Mouse (Mus musculus) G1E (cell line): ENCODE results near the gene Tff1. TPM values are rescaled to one million over a fixed set of nuclear protein-coding genes. Genes with fewer than 3 reads are reported as not detected.

Experiments
- ATAC-seq: 2 replicates; pipeline ENCODE4 v1.8.0; 2016; ENCODE audit warnings: mild to moderate bottlenecking; ENCODE audit not compliant: insufficient number of reproducible peaks, poor library complexity, low FRiP score, severe bottlenecking; ENCODE audit errors: extremely low read depth
- DNase-seq: peaks from one replicate; pipeline ENCODE4 v3.0.0; 2012; ENCODE audit warnings: low spot score
- H3K27me3 ChIP-seq: 2 replicates; pipeline ENCODE4 v1.6.1; 2012; ENCODE audit warnings: mild to moderate bottlenecking, low read length, inconsistent platforms; ENCODE audit not compliant: insufficient read depth
- H3K36me3 ChIP-seq: replicated peaks from 2 replicates; pipeline ENCODE3; 2012; ENCODE audit warnings: mild to moderate bottlenecking, inconsistent platforms
- H3K4me1 ChIP-seq: 2 replicates; pipeline ENCODE4 v1.6.1; 2012; ENCODE audit warnings: low read depth, low read length, inconsistent platforms, mixed read lengths; ENCODE audit not compliant: insufficient read depth
- H3K4me3 ChIP-seq: 2 replicates; pipeline ENCODE4 v1.5.1; 2012; ENCODE audit warnings: low read depth, mild to moderate bottlenecking, inconsistent platforms, low read length, moderate library complexity, mixed read lengths
- H3K9me3 ChIP-seq: replicated peaks from 2 replicates; pipeline ENCODE4 v1.6.1; 2012; ENCODE audit warnings: inconsistent platforms
- CTCF ChIP-seq: IDR thresholded peaks from 2 replicates; pipeline ENCODE4 v1.5.1; 2012; ENCODE audit warnings: low read depth, low read length, inconsistent platforms, mixed read lengths
- GATA1 ChIP-seq: IDR thresholded peaks from 2 replicates; pipeline ENCODE4 v1.6.1; 2012; ENCODE audit warnings: borderline replicate concordance, low read length, inconsistent platforms, mixed read lengths
- GATA2 ChIP-seq: IDR thresholded peaks from 2 replicates; pipeline ENCODE4 v1.6.1; 2012; ENCODE audit warnings: low read depth, low read length, inconsistent platforms, borderline replicate concordance
- POLR2AphosphoS5 ChIP-seq: IDR thresholded peaks from 2 replicates; pipeline ENCODE4 v1.6.1; 2012; ENCODE audit warnings: low read depth, low read length, inconsistent platforms; ENCODE audit not compliant: insufficient replicate concordance
- TAL1 ChIP-seq: conservative IDR thresholded peaks from 2 replicates; pipeline ENCODE4 v1.6.1; 2012; ENCODE audit warnings: low read depth, low read length, inconsistent platforms, mixed read lengths
- polyA plus RNA-seq: library from polyadenylated mRNA; stranded (reverse); fragments of >175 nt; gene quantifications from 2 replicates; pipeline ENCODE4 v1.2.3, GENCODE M21; 2012
- total RNA-seq, 2 experiments: library from RNA; stranded (forward) in 1 of 2; stranded (reverse) in 1 of 2; fragments of 200-1000 nt in 1 of 2; fragments of >200 nt in 1 of 2; fragmentation: Nextera tagmentation in 1 of 2; gene quantifications; 2 replicates each; pipeline ENCODE4 v1.2.3; 2014 to 2017

Gene Tff1
- total and polyA plus RNA-seq, 3 experiments: not detected

DNA sequence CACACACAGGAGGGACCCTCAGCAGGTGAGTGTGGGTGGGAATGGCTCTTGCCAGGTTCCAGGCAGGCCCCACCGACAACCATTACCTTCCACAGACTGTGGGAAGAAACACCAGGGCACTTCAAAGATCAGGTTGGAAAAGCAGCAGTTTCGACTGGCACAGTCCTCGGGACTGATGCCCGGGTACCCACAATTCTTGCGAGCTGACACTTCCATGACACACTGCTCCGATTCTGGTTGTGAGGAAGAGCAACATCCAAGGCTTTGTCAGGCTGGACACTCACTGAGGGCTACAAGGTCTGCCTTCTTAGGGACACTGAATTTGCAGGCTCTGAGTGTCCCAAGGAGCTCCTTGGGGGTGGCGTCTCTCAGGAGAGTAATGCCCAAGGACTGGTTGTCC is 23.0 kb downstream of the Tff1 start:
- DNase-seq (no peak), ATAC-seq (no peak)
- Histone ChIP-seq H3K4me3 (no peak overlapping the region), H3K4me1 (no peaks in the 10 kb centered on the region), H3K9me3 (peaks cover 81% of the 10 kb centered on the region), H3K27me3 (no peaks in the 10 kb centered on the region), H3K36me3 (no peaks in the 10 kb centered on the region)
- TF ChIP-seq TAL1 (no peak), CTCF (no peak), POLR2AphosphoS5 (no peak), GATA1 (no peak), GATA2 (no peak)

DNA sequence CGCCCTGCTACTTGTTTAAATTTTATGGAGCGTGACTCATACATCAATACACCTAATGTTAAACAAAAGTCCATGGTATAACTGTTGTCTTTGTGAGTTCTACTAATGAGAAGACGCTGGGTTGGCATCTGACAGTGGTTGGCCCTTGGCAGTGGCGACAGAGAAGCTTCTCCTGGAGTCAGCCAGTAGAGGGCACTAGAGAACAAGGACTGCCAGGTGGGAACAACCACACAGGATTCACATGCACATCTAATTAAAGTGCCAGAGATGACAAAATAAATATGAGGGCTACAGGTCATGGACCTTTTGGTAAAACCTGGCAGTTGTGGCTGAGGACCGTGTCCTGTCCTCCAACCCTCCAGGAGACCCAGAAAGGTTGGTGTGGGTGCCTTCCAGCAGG is 26.7 kb downstream of the Tff1 start:
- Histone ChIP-seq H3K4me1 (no peaks in the 10 kb centered on the region), H3K9me3 (peaks cover 71% of the 10 kb centered on the region), H3K4me3 (no peak overlapping the region), H3K27me3 (no peaks in the 10 kb centered on the region), H3K36me3 (no peaks in the 10 kb centered on the region)
- no peak for ATAC-seq
- no peak for DNase-seq
- TF ChIP-seq CTCF (no peak), POLR2AphosphoS5 (no peak), GATA2 (no peak), TAL1 (no peak), GATA1 (no peak)

DNA sequence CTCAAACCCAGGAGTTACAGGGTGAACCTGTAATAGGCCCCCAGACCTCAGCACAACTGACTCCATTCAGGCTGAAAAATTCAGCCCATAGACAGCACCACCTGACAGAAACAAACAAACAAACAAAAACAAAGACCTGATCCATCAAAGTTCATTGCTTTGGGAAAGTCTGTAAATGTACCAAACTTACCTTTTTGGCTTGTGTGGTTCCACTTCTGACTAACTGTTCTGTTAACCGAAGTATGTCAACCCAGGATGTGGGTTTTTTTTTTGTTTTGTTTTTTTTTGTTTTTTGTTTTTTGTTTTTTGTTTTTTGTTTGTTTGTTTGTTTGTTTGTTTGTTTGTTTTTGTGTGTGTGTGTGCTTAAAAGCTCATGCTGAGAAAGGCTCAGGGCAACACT is 28.3 kb downstream of the Tff1 start:
- no peak for ATAC-seq
- no peaks in the 10 kb centered on the region for H3K27me3 ChIP-seq
- no peak overlapping the region for H3K4me3 ChIP-seq
- TF ChIP-seq GATA1 (no peak), GATA2 (no peak), POLR2AphosphoS5 (no peak), TAL1 (no peak), CTCF (no peak)
- DNase-seq: no peak
- peaks cover 60% of the 10 kb centered on the region for H3K9me3 ChIP-seq
- no peaks in the 10 kb centered on the region for H3K36me3 ChIP-seq
- no peaks in the 10 kb centered on the region for H3K4me1 ChIP-seq

DNA sequence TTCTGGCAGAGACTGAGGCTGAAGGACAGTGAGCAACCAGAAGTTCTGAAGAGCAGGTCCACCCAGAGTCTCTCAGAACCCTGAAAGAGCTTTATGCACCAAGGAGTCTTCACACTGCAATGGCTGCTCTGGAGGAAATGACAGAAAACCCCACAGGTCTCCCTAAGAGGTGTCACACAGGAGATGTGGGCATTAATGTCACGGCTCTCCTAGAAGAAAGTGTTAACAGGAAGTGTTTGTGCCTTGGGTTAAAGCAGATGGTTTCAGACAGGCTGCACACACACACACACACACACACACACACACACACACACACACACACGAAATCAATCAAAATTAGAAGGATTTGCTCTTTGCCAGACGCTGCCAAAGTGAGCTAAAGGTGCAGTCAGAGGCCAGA is 28.8 kb downstream of the Tff1 start:
- H3K4me3 ChIP-seq: no peak overlapping the region
- H3K9me3 ChIP-seq: peaks cover 61% of the 10 kb centered on the region
- H3K36me3 ChIP-seq: no peaks in the 10 kb centered on the region
- no peak for ATAC-seq
- no peaks in the 10 kb centered on the region for H3K27me3 ChIP-seq
- no peaks in the 10 kb centered on the region for H3K4me1 ChIP-seq
- DNase-seq: no peak
- no peak for TF ChIP-seq GATA2
- no peak for TF ChIP-seq TAL1
- no peak for TF ChIP-seq GATA1
- no peak for TF ChIP-seq POLR2AphosphoS5
- TF ChIP-seq CTCF: no peak

DNA sequence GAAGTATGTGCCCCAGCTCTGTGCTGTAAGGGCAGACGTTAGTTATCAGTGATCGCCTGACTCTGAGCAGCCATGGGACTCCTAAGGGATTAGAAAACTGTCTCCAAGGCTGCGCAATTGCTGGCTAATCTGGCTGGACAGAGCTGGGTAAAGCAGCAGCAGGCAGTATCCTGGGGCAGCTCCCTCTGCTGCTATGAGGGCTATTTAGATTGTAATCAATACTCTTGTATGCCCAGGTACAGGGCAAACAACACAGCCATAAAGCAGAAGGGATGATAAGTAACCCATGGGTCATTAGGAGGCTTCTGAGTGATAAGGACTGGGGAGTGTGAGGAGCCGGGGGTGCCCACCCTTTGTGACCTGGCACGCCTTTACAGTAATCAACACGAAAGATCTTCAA is 30.2 kb downstream of the Tff1 start:
- no peak for DNase-seq
- Histone ChIP-seq H3K4me3 (no peak overlapping the region), H3K4me1 (no peaks in the 10 kb centered on the region), H3K9me3 (peaks cover 60% of the 10 kb centered on the region), H3K36me3 (no peaks in the 10 kb centered on the region), H3K27me3 (no peaks in the 10 kb centered on the region)
- no peak for TF ChIP-seq GATA1
- no peak for ATAC-seq

DNA sequence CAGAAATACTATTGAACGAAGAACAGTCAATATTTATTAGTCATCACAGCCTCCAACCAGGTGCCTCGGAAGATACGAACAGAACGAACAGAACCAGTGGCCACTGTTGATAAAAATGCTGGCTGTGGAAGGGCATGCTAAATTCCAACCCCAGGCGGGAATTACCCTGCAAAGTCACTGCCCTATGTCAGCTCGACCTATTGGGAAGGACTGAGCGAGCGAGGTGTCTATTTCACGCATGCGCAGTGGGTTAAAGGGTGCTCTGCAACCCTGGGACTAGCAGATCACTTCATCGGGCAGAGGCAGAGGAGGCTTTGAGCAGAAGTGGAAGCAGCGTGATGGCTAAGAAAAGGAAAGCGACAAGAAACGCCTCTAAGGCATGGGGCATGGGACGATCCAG is 31.3 kb downstream of the Tff1 start:
- peaks cover 58% of the 10 kb centered on the region for H3K9me3 ChIP-seq
- H3K4me3 ChIP-seq: no peak overlapping the region
- TF ChIP-seq CTCF (no peak), GATA1 (no peak), GATA2 (no peak), POLR2AphosphoS5 (no peak), TAL1 (no peak)
- ATAC-seq: no peak
- no peaks in the 10 kb centered on the region for H3K36me3 ChIP-seq
- no peak for DNase-seq
- no peaks in the 10 kb centered on the region for H3K4me1 ChIP-seq
- no peaks in the 10 kb centered on the region for H3K27me3 ChIP-seq

DNA sequence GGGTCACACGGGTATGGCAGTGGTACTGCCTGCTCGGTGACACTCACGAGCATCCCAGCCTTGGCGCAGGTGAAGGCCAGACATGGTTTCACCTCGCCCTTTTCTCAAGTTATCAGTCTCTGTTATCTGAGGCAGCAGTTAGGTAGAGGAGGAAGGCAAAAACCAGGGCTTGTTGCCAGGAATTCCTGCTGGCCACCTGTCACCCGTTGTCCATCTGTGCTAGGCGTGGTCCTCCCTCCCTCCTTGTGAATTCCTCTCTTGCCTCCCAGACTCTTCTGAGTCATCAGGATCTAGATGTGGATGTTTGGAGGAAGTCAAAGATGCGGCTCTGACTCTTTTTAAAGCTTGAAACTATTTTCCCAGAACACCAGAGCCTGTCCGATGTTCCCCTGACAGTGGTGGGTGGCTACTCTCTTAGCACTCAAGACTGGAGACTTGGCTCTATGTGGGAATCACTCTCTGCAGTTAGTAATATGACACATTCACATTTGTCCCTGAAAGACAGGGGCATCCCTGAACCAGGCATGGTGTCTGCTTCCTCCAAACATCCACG is 33.7 kb downstream of the Tff1 start:
- ATAC-seq (no peak), DNase-seq (no peak)
- peaks cover 68% of the 10 kb centered on the region for H3K9me3 ChIP-seq
- no peaks in the 10 kb centered on the region for H3K27me3 ChIP-seq
- no peaks in the 10 kb centered on the region for H3K4me1 ChIP-seq
- no peak for TF ChIP-seq GATA2
- no peak for TF ChIP-seq CTCF
- no peak for TF ChIP-seq TAL1
- TF ChIP-seq GATA1: no peak
- TF ChIP-seq POLR2AphosphoS5: no peak
- H3K4me3 ChIP-seq: no peak overlapping the region
- no peaks in the 10 kb centered on the region for H3K36me3 ChIP-seq
